Mouse (Mus musculus): ENCODE measurements at regions not wholly inside any gene's neighbourhood (a gene's known extent, or its start where the extent isn't known, plus 50 kb on each side); places are given as distances from the start of the nearest gene placed in this dataset.

DNA sequence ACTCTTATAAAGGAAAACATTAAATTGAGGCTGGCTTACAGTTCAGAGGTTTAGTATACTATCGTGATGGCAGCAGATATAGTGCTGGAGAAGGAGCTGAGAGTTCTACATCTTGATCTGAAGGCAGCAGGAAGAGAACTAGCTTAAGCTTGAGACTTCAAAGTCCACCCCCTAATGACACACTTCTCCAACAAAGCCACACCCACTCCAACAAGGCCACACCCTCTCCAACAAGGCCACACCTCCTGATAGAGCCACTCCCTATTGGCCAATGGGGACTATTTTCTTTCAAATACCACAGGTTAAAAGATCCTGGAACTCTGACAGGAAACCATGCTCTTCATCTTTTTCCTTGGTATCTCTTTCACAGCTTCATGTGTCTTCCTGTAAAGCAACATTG is 134.0 kb upstream of the Smlr1 start:
- TF ChIP-seq MAZ (IDR thresholded peaks at IDR 0.05; ENCODE audit: low read depth, low read length), result no peak
- TF ChIP-seq CTCF (conservative IDR thresholded peaks at IDR 0.05 in 1 of 2, IDR thresholded peaks at IDR 0.05 in 1 of 2; ENCODE audit: low read depth in 2 of 2, low read length in 2 of 2), result no peak
- TF ChIP-seq EP300 (IDR thresholded peaks at IDR 0.05; ENCODE audit: low read length), result no peak
- TF ChIP-seq POLR2A (IDR thresholded peaks at IDR 0.05; ENCODE audit: low read depth, low read length), result no peak
- no peak for TF ChIP-seq USF1 (IDR thresholded peaks at IDR 0.05; ENCODE audit: low read depth, low read length)
- no peak for TF ChIP-seq MAX (IDR thresholded peaks at IDR 0.05; ENCODE audit: low read length)
- TF ChIP-seq NRF1 (IDR thresholded peaks at IDR 0.05; ENCODE audit: low read depth, low read length), result no peak
- TF ChIP-seq ELF1 (IDR thresholded peaks at IDR 0.05; ENCODE audit: low read depth, low read length), result no peak
- TF ChIP-seq POLR2AphosphoS2 (IDR thresholded peaks at IDR 0.05; ENCODE audit: low read depth, low read length), result no peak
- no peak for TF ChIP-seq MEF2A (IDR thresholded peaks at IDR 0.05; ENCODE audit: borderline replicate concordance, low read depth, low read length)
- no peak for TF ChIP-seq UBTF (IDR thresholded peaks at IDR 0.05; ENCODE audit: low read depth, low read length)
- no peak for TF ChIP-seq TCF12 (IDR thresholded peaks at IDR 0.05; ENCODE audit: low read depth, low read length)
